Mouse (Mus musculus) testis, adult 2 months (tissue): Measurements from ENCODE around the gene Mast3. TPM values are rescaled to one million over a fixed set of nuclear protein-coding genes. Genes with fewer than 3 reads are reported as not detected.

Experiments used
- H3K27ac ChIP-seq: fragments of 200-500 bp; 2 replicates; pipeline ENCODE4 v1.5.1; 2012; ENCODE audit warnings: low read depth, low read length; ENCODE audit not compliant: control insufficient read depth, insufficient read depth
- H3K27me3 ChIP-seq: fragments of 200-500 bp; 2 replicates; pipeline ENCODE4 v1.6.1; 2012; ENCODE audit warnings: mild to moderate bottlenecking, low read length, moderate library complexity; ENCODE audit not compliant: control insufficient read depth, insufficient read depth
- H3K36me3 ChIP-seq: fragments of 200-500 bp; 2 replicates; pipeline ENCODE4 v1.6.1; 2012; ENCODE audit warnings: mild to moderate bottlenecking, low read length; ENCODE audit not compliant: control insufficient read depth, insufficient read depth
- H3K4me1 ChIP-seq: fragments of 200-500 bp; 2 replicates; pipeline ENCODE4 v1.6.1; 2012; ENCODE audit warnings: low read length; ENCODE audit not compliant: control insufficient read depth, insufficient read depth
- H3K4me3 ChIP-seq: fragments of 200-500 bp; 2 replicates; pipeline ENCODE4 v1.5.1; 2012; ENCODE audit warnings: low read depth, mild to moderate bottlenecking, low read length, moderate library complexity, mixed read lengths; ENCODE audit not compliant: control insufficient read depth
- CTCF ChIP-seq: fragments of 200-500 bp; IDR thresholded peaks from 2 replicates; pipeline ENCODE4 v1.5.1; 2012; ENCODE audit warnings: low read depth, mild to moderate bottlenecking, inconsistent platforms, low read length, moderate library complexity; ENCODE audit not compliant: control insufficient read depth, insufficient read depth, insufficient replicate concordance
- POLR2A ChIP-seq: fragments of 200-500 bp; IDR thresholded peaks from 2 replicates; pipeline ENCODE4 v1.6.1; 2012; ENCODE audit warnings: low read depth, mild to moderate bottlenecking, inconsistent platforms, low read length, moderate library complexity; ENCODE audit not compliant: control insufficient read depth
- polyA plus RNA-seq: library from polyadenylated mRNA; depleted of rRNA; stranded (reverse); fragments of >200 nt; gene quantifications from 2 replicates; pipeline ENCODE4 v1.2.3, GENCODE M21; 2012

Gene Mast3
- polyA plus RNA-seq, 1 experiment, result 11.0 TPM

DNA sequence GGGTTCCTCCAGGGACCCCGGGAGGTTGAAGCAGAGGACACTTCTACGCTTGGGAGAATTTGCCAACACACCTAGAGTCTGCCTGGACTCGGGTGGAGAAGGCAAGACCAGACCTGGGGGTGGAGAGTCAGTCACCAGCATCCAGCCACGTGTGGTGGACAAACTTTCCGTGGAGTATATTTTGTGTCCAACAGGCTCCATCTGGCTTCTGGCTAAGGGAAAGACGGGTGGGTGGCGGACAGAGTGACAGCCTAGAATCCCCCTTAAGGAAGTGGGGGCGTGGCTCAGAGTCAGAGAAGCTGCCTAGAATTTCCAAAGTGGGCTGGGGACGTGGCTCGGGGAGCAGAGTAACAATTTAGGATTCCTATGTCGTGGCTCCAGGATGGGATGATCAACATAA, 17.1 kb upstream of the Mast3 start:
- TF ChIP-seq POLR2A (no peak), CTCF (no peak)
- Histone ChIP-seq H3K27ac (no peak overlapping the region), H3K4me3 (no peak overlapping the region)

GRCm38 (mm10) chr8:70821399-70821962, 16.6 kb upstream of the Mast3 start:
- H3K36me3 ChIP-seq, result no peaks in the 10 kb centered on the region
- TF ChIP-seq CTCF (peak; percentile 99), POLR2A (no peak)
- H3K27me3 ChIP-seq, result no peaks in the 10 kb centered on the region
- H3K4me1 ChIP-seq, result peaks cover 22% of the 10 kb centered on the region
- H3K4me3 ChIP-seq, result no peak overlapping the region
- H3K27ac ChIP-seq, result no peak overlapping the region

More for the DNA sequence above, 17.1 kb upstream of the Mast3 start:
- Histone ChIP-seq H3K27me3 (no peaks in the 10 kb centered on the region), H3K4me1 (peaks cover 17% of the 10 kb centered on the region), H3K36me3 (no peaks in the 10 kb centered on the region)

GRCm38 (mm10) chr8:70820101-70820935, 15.5 kb upstream of the Mast3 start:
- TF ChIP-seq POLR2A (no peak), CTCF (no peak)
- Histone ChIP-seq H3K4me1 (peaks cover 23% of the 10 kb centered on the region), H3K27ac (no peak overlapping the region), H3K27me3 (no peaks in the 10 kb centered on the region), H3K4me3 (no peak overlapping the region), H3K36me3 (no peaks in the 10 kb centered on the region)

DNA sequence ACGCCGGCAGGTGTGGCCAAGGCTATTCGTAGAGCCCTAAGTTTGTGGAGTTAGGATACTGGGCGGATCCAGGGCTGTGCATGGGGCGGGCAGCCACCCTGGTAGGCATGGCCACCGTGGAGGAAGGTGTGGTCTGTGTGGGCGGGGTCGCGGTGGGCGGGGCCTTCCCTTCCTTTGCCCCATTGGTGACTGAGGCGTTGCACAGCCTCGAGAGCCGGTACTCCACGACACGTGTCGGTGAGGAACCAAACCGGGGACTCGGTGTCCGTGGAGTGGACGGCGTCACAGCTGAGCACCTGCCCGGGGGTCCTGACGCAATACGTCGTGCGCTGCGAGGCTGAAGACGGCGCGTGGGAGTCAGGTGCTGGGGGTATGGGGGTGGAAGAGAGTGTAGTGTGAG, 11.8 kb upstream of the Mast3 start:
- Histone ChIP-seq H3K36me3 (no peaks in the 10 kb centered on the region), H3K27me3 (no peaks in the 10 kb centered on the region), H3K27ac (no peak overlapping the region), H3K4me1 (peaks cover 19% of the 10 kb centered on the region), H3K4me3 (peak overlapping the region; percentile 52)
- no peak for TF ChIP-seq POLR2A
- no peak for TF ChIP-seq CTCF

- Histone ChIP-seq H3K27me3 (no peaks in the 10 kb centered on the region), H3K27ac (no peak overlapping the region)
- no peak for TF ChIP-seq CTCF
- no peak for TF ChIP-seq POLR2A
Measured at GRCm38 (mm10) chr8:70812885-70813284, 8.0 kb upstream of the Mast3 start.

DNA sequence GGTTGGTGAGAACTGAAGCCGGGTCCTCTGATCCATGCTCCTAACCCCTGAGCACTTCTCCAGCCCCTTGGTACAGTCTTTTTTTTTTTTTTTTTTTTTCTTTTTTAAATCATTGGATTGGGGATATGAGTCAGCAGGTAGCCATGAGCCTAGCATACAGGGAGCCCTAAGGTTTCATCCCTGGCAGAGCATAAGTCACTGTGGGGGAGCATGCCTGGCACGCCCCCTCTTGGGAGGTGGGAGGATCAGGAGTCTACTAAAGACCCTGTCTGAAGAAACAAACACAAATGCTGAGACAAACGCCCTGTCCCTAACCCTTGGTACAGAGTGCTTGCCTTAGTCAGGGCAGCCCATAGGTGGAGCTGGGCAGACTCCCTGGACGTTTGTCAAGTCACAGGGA, 7.2 kb upstream of the Mast3 start:
- Histone ChIP-seq H3K4me3 (no peak overlapping the region), H3K4me1 (peaks cover 7% of the 10 kb centered on the region), H3K27ac (no peak overlapping the region), H3K27me3 (no peaks in the 10 kb centered on the region), H3K36me3 (no peaks in the 10 kb centered on the region)
- TF ChIP-seq CTCF (no peak), POLR2A (no peak)

More at GRCm38 (mm10) chr8:70812885-70813284, 8.0 kb upstream of the Mast3 start:
- Histone ChIP-seq H3K4me3 (no peak overlapping the region), H3K36me3 (no peaks in the 10 kb centered on the region), H3K4me1 (peaks cover 9% of the 10 kb centered on the region)

DNA sequence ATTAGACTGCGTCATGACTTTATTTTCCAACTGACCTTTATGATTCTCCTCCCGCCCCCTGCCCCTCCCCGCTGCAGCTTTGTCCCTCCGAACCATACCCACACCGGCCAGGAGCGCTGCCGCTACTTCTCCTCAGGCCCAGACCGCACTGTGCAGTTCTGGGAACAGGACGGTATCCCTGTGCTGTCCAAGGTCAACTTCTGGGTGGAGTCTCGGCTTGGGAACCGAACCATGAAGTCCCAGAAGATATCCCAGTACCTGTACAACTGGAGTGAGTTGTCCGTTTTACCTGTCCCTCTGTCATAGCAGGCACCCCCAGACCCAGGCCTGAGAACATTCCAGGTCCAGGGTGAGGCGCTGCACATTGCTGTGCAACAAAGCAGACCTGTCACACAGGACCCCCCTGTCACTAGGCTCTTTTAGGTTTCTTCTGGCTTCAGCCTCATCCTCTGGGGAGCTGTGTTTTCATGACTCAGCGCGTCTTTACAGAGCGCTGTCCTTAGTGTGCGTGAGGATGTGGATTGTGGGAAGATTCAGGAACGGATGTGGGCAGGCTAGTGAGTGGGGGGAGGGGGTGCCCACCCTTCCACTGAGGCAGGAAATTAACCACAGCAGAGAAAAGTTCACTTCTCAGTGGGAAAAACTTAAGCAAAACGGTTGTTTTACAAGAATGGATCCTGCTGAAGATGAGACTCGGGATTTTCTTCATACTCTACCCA, 6.3 kb upstream of the Mast3 start:
- TF ChIP-seq CTCF (no peak), POLR2A (no peak)
- Histone ChIP-seq H3K4me1 (no peaks in the 10 kb centered on the region), H3K36me3 (no peaks in the 10 kb centered on the region), H3K27me3 (no peaks in the 10 kb centered on the region), H3K4me3 (no peak overlapping the region), H3K27ac (no peak overlapping the region)
